Mouse (Mus musculus): ENCODE measurements around the gene Cd96. TPM values are rescaled to one million over a fixed set of nuclear protein-coding genes. Genes with fewer than 3 reads are reported as not detected.

Gene Cd96
- polyA plus RNA-seq, 2 experiments, result 0.41 to 0.50 TPM

GRCm38 (mm10) chr16:46068000-46068399 is 52.1 kb downstream of the Cd96 start:
- Histone ChIP-seq H3K4me2 (replicated peaks; ENCODE audit: low read depth, low read length, severe bottlenecking) (no peak overlapping the region), H3K27me3 (ENCODE audit: control insufficient read depth, insufficient read depth, low read length) (no peaks in the 10 kb centered on the region), H3K36me3 (ENCODE audit: control insufficient read depth, insufficient read depth, low read length) (no peaks in the 10 kb centered on the region), H3K4me1 (ENCODE audit: control insufficient read depth, insufficient read depth, low read length) (no peaks in the 10 kb centered on the region), H3K27ac (replicated peaks; ENCODE audit: low read depth, low read length) (no peak overlapping the region), H3K9ac (ENCODE audit: low read depth, low read length, severe bottlenecking) (no peak overlapping the region), H3K9me3 (ENCODE audit: control insufficient read depth, low read length) (no peaks in the 10 kb centered on the region), H3K4me3 (replicated peaks; ENCODE audit: low read length) (no peak overlapping the region)
- DNase-seq (ENCODE audit: low spot score) (no peak), ATAC-seq (ENCODE audit: low FRiP score, low read depth) (no peak)
- WGBS, result 86% methylated on average over 3 of the region's 3 CpGs
- TF ChIP-seq POLR2A (IDR thresholded peaks at IDR 0.05; ENCODE audit: borderline replicate concordance, extremely low read depth, insufficient read depth, insufficient read length), result no peak

- Histone ChIP-seq H3K4me2 (replicated peaks; ENCODE audit: low read depth, low read length, severe bottlenecking) (no peak overlapping the region), H3K4me3 (replicated peaks; ENCODE audit: low read length) (no peak overlapping the region), H3K36me3 (ENCODE audit: control insufficient read depth, insufficient read depth, low read length) (no peaks in the 10 kb centered on the region), H3K27me3 (ENCODE audit: control insufficient read depth, insufficient read depth, low read length) (no peaks in the 10 kb centered on the region), H3K27ac (replicated peaks; ENCODE audit: low read depth, low read length) (no peak overlapping the region), H3K9ac (ENCODE audit: low read depth, low read length, severe bottlenecking) (no peak overlapping the region), H3K9me3 (ENCODE audit: control insufficient read depth, low read length) (no peaks in the 10 kb centered on the region), H3K4me1 (ENCODE audit: control insufficient read depth, insufficient read depth, low read length) (no peaks in the 10 kb centered on the region)
- no peak for ATAC-seq (ENCODE audit: low FRiP score, low read depth)
- TF ChIP-seq POLR2A (IDR thresholded peaks at IDR 0.05; ENCODE audit: borderline replicate concordance, extremely low read depth, insufficient read depth, insufficient read length), result no peak
- WGBS, result 85% methylated on average over 5 of the region's 5 CpGs
- no peak for DNase-seq (ENCODE audit: low spot score)
Observed at GRCm38 (mm10) chr16:46063278-46063677, 56.8 kb downstream of the Cd96 start.

GRCm38 (mm10) chr16:46046906-46047305 is 73.1 kb downstream of the Cd96 start:
- H3K4me2 ChIP-seq (replicated peaks; ENCODE audit: low read depth, low read length, severe bottlenecking), result no peak overlapping the region
- no peaks in the 10 kb centered on the region for H3K9me3 ChIP-seq (ENCODE audit: control insufficient read depth, low read length)
- H3K4me3 ChIP-seq (replicated peaks; ENCODE audit: low read length), result no peak overlapping the region
- no peaks in the 10 kb centered on the region for H3K27me3 ChIP-seq (ENCODE audit: control insufficient read depth, insufficient read depth, low read length)
- no peaks in the 10 kb centered on the region for H3K4me1 ChIP-seq (ENCODE audit: control insufficient read depth, insufficient read depth, low read length)
- ATAC-seq (ENCODE audit: low FRiP score, low read depth) (no peak), DNase-seq (ENCODE audit: low spot score) (no peak)
- TF ChIP-seq POLR2A (IDR thresholded peaks at IDR 0.05; ENCODE audit: borderline replicate concordance, extremely low read depth, insufficient read depth, insufficient read length), result no peak
- 78% methylated on average over 2 of the region's 2 CpGs for WGBS
- no peak overlapping the region for H3K9ac ChIP-seq (ENCODE audit: low read depth, low read length, severe bottlenecking)
- no peaks in the 10 kb centered on the region for H3K36me3 ChIP-seq (ENCODE audit: control insufficient read depth, insufficient read depth, low read length)
- H3K27ac ChIP-seq (replicated peaks; ENCODE audit: low read depth, low read length), result no peak overlapping the region

- no peak for TF ChIP-seq POLR2A (IDR thresholded peaks at IDR 0.05; ENCODE audit: borderline replicate concordance, extremely low read depth, insufficient read depth, insufficient read length)
- H3K4me1 ChIP-seq (ENCODE audit: control insufficient read depth, insufficient read depth, low read length), result no peaks in the 10 kb centered on the region
- 31% methylated on average over 2 of the region's 2 CpGs for WGBS
- no peaks in the 10 kb centered on the region for H3K27me3 ChIP-seq (ENCODE audit: control insufficient read depth, insufficient read depth, low read length)
- no peak overlapping the region for H3K4me3 ChIP-seq (replicated peaks; ENCODE audit: low read length)
- DNase-seq (ENCODE audit: low spot score) (no peak), ATAC-seq (ENCODE audit: low FRiP score, low read depth) (no peak)
- H3K36me3 ChIP-seq (ENCODE audit: control insufficient read depth, insufficient read depth, low read length), result no peaks in the 10 kb centered on the region
- no peak overlapping the region for H3K4me2 ChIP-seq (replicated peaks; ENCODE audit: low read depth, low read length, severe bottlenecking)
- H3K9ac ChIP-seq (ENCODE audit: low read depth, low read length, severe bottlenecking), result no peak overlapping the region
- no peak overlapping the region for H3K27ac ChIP-seq (replicated peaks; ENCODE audit: low read depth, low read length)
- no peaks in the 10 kb centered on the region for H3K9me3 ChIP-seq (ENCODE audit: control insufficient read depth, low read length)
Observed at GRCm38 (mm10) chr16:46036261-46036660, 83.8 kb downstream of the Cd96 start.

GRCm38 (mm10) chr16:46033896-46034295 is 86.2 kb downstream of the Cd96 start:
- no peak for TF ChIP-seq POLR2A (IDR thresholded peaks at IDR 0.05; ENCODE audit: borderline replicate concordance, extremely low read depth, insufficient read depth, insufficient read length)
- no peak overlapping the region for H3K9ac ChIP-seq (ENCODE audit: low read depth, low read length, severe bottlenecking)
- 80% methylated on average over 9 of the region's 9 CpGs for WGBS
- ATAC-seq (ENCODE audit: low FRiP score, low read depth), result no peak
- H3K27ac ChIP-seq (replicated peaks; ENCODE audit: low read depth, low read length), result no peak overlapping the region
- no peak for DNase-seq (ENCODE audit: low spot score)
- H3K9me3 ChIP-seq (ENCODE audit: control insufficient read depth, low read length), result no peaks in the 10 kb centered on the region
- H3K4me1 ChIP-seq (ENCODE audit: control insufficient read depth, insufficient read depth, low read length), result no peaks in the 10 kb centered on the region
- H3K4me3 ChIP-seq (replicated peaks; ENCODE audit: low read length), result no peak overlapping the region
- no peaks in the 10 kb centered on the region for H3K27me3 ChIP-seq (ENCODE audit: control insufficient read depth, insufficient read depth, low read length)
- H3K4me2 ChIP-seq (replicated peaks; ENCODE audit: low read depth, low read length, severe bottlenecking), result no peak overlapping the region
- H3K36me3 ChIP-seq (ENCODE audit: control insufficient read depth, insufficient read depth, low read length), result no peaks in the 10 kb centered on the region

- H3K9ac ChIP-seq (ENCODE audit: low read depth, low read length, severe bottlenecking), result no peak overlapping the region
- no peaks in the 10 kb centered on the region for H3K9me3 ChIP-seq (ENCODE audit: control insufficient read depth, low read length)
- TF ChIP-seq POLR2A (IDR thresholded peaks at IDR 0.05; ENCODE audit: borderline replicate concordance, extremely low read depth, insufficient read depth, insufficient read length), result no peak
- H3K4me2 ChIP-seq (replicated peaks; ENCODE audit: low read depth, low read length, severe bottlenecking), result no peak overlapping the region
- no peak overlapping the region for H3K4me3 ChIP-seq (replicated peaks; ENCODE audit: low read length)
- H3K4me1 ChIP-seq (ENCODE audit: control insufficient read depth, insufficient read depth, low read length), result 0 out of 2 replicates have a peak, but pooled peaks cover 3% of the 10 kb centered on the region
- no peaks in the 10 kb centered on the region for H3K27me3 ChIP-seq (ENCODE audit: control insufficient read depth, insufficient read depth, low read length)
- DNase-seq (ENCODE audit: low spot score) (no peak), ATAC-seq (ENCODE audit: low FRiP score, low read depth) (no peak)
- H3K36me3 ChIP-seq (ENCODE audit: control insufficient read depth, insufficient read depth, low read length), result no peaks in the 10 kb centered on the region
- 70% methylated on average over 5 of the region's 5 CpGs for WGBS
- H3K27ac ChIP-seq (replicated peaks; ENCODE audit: low read depth, low read length), result no peak overlapping the region
Observed at GRCm38 (mm10) chr16:46022958-46023491, 97.0 kb downstream of the Cd96 start.
